Mouse (Mus musculus) ovary, postnatal 36 days (tissue): ENCODE measurements around the gene Sun1.

Experiments used
- DNase-seq: peaks from one replicate; pipeline ENCODE4 v3.0.0; 2022; ENCODE audit warnings: low spot score, mixed read lengths

Gene Sun1

DNA sequence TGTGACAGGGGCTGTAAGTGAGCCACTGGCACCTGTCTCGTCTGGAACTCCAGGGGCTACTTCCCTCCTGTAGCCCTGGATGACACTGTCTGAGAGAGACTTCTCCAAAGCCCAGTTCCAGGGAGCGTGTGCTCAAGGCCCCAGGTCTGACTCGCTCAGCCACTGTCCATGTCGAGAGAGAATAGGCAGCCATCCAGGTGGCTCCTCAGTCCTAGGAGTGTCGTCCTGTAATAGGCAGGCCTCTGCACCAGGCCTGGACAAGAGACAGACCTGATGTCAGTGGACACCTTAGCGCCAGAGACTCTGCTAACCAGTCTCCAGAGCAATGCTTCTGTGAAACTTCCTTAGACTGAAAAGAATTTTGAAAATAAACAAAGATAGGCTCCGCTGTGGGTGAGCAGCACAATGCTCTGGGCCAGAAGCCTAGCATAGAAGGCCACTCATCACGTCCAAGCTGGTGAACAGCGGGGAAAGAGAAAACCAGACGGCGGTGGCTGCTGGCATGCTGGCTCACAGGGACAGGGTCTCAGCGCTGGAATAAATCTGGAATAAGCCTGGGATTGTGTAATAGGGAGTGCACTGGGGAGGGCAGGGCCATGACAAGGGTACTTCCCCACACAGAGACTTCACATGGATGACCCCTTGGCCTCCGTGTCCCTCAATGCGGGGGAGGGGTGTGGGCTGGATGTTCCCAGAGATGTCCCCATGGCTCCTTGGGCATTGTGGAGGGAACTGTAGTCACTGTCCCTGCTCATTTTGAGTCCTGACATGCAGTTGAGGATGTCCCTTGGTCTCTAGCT, 85.9 kb downstream of the Sun1 start:
- no peak for DNase-seq

DNA sequence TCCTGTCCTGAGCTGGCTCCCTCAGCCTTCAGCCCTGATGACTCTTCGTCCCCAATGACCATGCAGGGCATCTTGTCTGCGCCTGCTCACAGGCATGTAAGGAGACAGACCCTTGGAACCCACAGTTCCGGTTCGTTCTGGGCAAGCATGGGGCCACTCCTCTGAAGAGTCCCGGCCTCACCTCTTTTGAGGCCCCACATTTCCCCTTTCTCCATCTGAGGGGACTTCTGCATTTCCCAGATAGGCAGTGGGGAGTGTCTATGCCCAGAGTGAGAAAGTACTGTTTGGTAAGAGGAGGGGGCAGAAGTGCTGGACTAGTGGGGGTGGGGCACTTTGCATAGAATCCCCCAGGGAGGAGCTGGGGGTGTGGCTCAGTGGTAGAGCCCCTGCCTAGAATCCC, 86.7 kb downstream of the Sun1 start:
- DNase-seq: no peak

DNA sequence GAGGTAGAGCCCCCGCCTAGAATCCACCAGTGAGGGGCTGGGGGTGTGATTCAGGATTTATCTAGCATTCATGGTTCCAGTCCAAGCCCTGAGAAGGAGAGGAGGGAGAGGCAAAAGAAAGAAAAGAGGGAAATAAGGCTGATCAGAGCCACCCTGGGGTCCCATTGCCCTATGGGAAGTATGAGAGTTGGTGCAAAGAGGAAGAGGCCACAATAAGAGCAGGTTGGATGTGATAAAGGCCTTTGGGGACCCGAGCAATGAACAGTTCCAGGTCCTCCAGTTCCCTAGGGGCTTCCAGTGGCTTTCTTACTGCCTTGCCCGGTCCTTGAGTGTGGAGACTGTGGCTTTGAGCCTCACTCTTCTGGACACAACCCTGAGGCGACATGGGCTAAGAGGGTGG, 87.3 kb downstream of the Sun1 start:
- no peak for DNase-seq

DNA sequence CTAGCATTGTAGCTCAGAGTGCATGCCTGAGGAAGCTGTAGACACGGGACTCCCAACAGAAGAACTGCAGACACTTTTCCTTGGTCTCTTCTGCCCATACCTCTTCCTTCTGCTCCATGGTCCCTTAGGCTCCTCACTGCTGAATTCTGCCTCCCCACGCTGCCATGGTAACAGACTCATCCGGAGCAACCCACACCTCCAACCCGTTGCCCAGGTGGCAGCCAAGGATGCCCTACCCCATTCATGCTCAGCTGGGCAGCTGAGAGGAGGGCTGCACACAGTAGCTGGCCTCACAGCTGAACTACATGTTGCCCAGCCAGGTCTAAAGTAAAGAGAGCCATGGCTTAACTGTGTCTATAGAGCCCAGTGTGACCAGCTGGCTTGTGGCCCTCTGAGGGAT, 88.2 kb downstream of the Sun1 start:
- no peak for DNase-seq

DNA sequence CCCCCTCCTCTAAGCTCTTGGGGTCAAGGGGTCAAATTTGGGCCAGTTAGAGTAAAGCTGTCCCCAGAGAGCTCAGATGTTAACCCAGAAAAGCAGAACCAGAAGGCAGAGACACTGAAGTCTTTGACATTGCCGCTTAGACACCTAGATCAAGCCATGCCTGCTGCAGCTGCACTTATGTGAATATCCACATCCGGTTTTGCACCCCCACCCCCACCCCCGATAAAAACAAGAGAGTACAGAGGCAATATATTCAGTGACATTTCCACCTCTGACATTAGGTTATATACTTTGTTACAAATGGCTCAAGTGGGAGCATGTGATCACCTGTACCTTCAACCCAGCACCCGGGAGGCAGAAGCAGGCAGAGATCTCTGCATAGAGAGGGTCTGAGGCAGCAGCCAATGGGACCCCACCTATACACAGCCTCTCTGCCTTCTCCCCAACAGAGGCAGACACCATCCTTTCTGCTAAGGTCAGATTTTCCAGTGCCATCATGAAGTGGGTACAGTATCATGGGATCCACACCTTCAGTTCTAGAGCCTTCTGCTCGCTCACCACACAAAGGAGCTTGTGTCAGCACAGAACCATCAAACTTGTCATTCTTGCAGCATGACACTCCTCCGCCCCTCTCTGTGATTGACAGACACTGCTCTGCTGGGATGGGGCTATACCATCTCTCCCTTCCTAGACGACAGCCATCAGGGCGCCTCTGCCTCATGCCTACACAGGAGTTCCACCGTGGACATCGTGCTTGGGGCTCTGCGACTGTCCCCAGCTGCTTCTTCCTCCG, 90.2 kb downstream of the Sun1 start:
- no peak for DNase-seq

DNA sequence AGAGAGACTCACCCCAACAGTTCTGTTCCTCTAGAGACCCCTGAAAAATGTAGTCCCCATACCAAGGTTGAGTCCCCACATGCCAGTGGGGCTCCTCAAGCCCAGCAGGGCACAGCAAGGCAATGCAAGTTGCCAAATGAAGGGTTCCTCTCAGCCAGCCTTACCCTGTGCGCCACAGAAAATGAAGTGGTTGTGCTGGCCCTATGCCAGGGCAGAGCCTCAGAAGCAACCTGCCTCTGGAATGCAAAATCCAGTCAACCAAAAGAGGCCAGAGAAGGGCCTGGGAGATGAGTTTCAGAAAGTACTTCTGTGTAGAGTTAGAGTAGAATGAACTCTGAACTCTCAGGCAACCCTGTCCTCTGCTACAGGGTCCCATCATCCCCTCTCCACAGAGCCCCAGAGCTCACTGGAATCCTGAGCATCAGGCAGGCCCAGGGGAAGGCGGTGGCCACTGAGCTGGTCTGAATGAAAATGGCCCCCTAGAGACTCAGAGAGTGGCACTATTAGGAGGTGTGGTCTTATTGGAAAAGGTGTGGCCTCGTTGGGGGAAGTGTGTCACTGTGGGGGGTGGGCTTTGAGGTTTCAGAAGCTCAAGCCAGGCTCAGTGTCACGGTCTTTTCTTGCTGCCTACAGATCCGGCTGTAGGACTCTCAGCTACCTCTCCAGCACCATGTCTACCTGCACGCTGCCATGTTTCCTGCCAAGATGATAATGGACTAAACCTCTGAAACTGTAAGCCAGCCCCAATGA, 91.5 kb downstream of the Sun1 start:
- no peak for DNase-seq

DNA sequence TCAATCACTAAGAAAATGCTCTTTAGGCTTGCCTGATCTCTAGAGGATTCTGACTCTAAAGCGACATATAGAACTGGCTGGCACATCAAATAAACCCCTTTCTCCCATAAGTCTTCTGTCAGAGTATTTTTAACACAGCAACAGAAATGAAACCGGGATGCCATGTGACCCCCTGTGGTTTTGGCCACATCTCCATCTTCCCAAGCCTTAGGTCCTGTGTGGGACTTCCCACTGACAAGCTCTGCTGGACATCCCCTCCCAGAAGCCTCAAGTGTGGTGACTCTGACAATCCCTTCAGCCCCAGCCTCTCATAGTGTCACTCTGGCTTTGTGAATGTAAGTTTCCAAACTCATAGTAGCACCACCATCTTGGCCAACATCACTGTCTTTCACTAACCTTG, 93.7 kb downstream of the Sun1 start:
- DNase-seq: no peak

DNA sequence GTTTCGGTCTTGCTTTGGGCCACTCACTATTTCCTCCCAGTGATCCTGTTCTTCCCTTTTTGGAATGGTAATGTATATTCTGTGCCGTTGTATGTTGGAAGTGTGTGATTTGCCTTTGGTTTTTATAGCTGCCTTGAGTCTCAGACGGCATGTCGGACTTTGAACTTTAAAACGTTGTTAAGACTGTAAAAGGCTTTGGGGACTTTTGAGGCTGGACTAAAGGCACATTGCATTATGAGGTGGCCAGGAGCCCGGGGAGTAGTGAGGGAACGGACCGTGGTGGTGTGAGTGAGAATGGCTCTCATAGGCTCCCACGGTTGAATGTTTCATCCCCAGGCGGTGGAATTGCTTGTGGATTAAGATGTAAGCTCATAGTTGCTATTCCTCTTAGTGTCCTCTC, 96.7 kb downstream of the Sun1 start:
- DNase-seq: no peak

DNA sequence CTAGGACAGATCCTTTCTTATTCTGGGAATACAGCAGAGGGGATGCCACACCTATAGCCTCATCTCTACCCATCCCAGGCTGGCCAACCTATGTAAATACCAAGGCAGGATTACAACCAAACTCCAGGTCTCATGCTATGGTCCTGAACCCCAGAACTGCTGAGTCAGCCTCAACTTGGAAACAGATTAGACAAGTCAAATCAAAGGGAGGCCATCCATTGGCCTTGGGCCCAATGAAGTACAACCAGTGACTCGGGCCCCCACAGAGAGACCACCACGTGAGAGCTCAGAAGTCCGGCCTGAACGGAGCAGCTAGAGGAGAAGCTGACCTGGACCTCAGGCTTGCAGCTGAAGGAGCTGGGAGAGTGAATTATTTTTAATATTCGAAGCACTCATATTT, 97.3 kb downstream of the Sun1 start:
- no peak for DNase-seq
